Mouse (Mus musculus) cortical plate, adult 2 months (tissue): ENCODE data around the gene Pemt.

ENCODE experiments used
- CTCF ChIP-seq: fragments of 200-500 bp; IDR thresholded peaks from 2 replicates; pipeline ENCODE4 v1.5.1; 2011; ENCODE audit warnings: mild to moderate bottlenecking, control low read depth, low read length; ENCODE audit not compliant: insufficient read depth; ENCODE audit errors: extremely low read depth
- POLR2A ChIP-seq: fragments of 200-500 bp; IDR thresholded peaks from 2 replicates; pipeline ENCODE4 v1.6.1; 2011; ENCODE audit warnings: mild to moderate bottlenecking, low read length, control low read depth; ENCODE audit not compliant: insufficient read depth; ENCODE audit errors: extremely low read depth

GRCm38 (mm10) chr11:59932560-59933337 lies 113.5 kb downstream of the Pemt start:
- TF ChIP-seq POLR2A (no peak), CTCF (no peak)
